Mouse (Mus musculus) intestine, embryonic 15.5 days (tissue): ENCODE measurements around the gene Chst8. TPM values are rescaled to one million over a fixed set of nuclear protein-coding genes. Genes with fewer than 3 reads are reported as not detected.
A peak's percentile ranks its signal among the peaks of the same experiment; 100 is the strongest.

Experiments
- ATAC-seq: fragments of 200-750 bp; cut with Nextera tagmentation; 2 replicates; pipeline ENCODE4 v1.8.0; 2017; ENCODE audit warnings: moderate TSS enrichment, moderate library complexity
- H3K27ac ChIP-seq: fragments of 300-500 bp; sonication (generic); 2 replicates; pipeline ENCODE4 v1.5.1; 2015; ENCODE audit warnings: mild to moderate bottlenecking, inconsistent platforms
- H3K27me3 ChIP-seq: fragments of 300-500 bp; sonication (generic); replicated peaks from 2 replicates; pipeline ENCODE4 v1.6.1; 2015; ENCODE audit warnings: inconsistent platforms
- H3K36me3 ChIP-seq: fragments of 300-500 bp; sonication (generic); 2 replicates; pipeline ENCODE4 v1.6.1; 2015; ENCODE audit warnings: inconsistent platforms
- H3K4me1 ChIP-seq: fragments of 300-500 bp; sonication (generic); replicated peaks from 2 replicates; pipeline ENCODE4 v1.6.1; 2015; ENCODE audit warnings: inconsistent platforms
- H3K4me2 ChIP-seq: fragments of 300-500 bp; sonication (generic); replicated peaks from 2 replicates; pipeline ENCODE4 v1.6.1; 2015; ENCODE audit warnings: mild to moderate bottlenecking, inconsistent platforms
- H3K4me3 ChIP-seq: fragments of 300-500 bp; sonication (generic); replicated peaks from 2 replicates; pipeline ENCODE4 v1.5.1; 2015; ENCODE audit warnings: inconsistent platforms
- H3K9ac ChIP-seq: fragments of 300-500 bp; sonication (generic); 2 replicates; pipeline ENCODE4 v1.6.1; 2015; ENCODE audit warnings: inconsistent platforms
- H3K9me3 ChIP-seq: fragments of 300-500 bp; sonication (generic); 2 replicates; pipeline ENCODE4 v1.6.1; 2016; ENCODE audit warnings: inconsistent platforms
- WGBS: fragments of 180-500 bp; shearing (Covaris S2); methylation state at CpG from one replicate; pipeline ENCODE4 v1.1.7; 2015; 5-methylcytosine and 5-hydroxymethylcytosine counted together
- polyA plus RNA-seq: library from polyadenylated mRNA; unstranded; fragments of >200 nt; fragmentation: Nextera tagmentation; extraction: Ambion mirVana; gene quantifications from 2 replicates; pipeline ENCODE4 v1.2.1, GENCODE M21; 2015

Chst8 gene
- polyA plus RNA-seq, 1 experiment from 2014 or later, result 3.2 TPM

DNA sequence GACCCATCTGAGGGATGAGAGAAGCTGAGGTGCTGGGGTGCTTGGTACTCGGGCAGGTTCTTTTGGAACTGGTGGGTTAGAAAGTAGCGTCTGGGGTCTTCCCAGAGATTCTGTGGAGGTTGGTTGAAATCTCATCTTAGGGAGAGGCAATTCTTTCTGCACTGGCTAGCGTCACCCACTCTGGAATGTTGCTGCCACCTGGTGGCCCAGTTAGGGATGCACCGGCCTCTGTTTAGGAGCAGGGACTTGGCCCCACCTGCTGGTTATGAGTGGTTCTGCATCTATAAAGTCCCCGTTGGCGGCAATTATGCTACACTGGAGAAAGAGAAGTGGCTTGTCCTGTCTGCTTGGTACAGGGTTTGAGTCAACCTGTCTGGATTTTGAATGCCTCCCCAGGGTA is 140.6 kb downstream of the Chst8 start:
- H3K4me3 ChIP-seq, result no peak overlapping the region
- 2% methylated on average over 6 of the region's 6 CpGs for WGBS
- peaks cover 17% of the 10 kb centered on the region; the same call in 1 of the 2 replicates for H3K4me1 ChIP-seq
- no peak overlapping the region for H3K4me2 ChIP-seq
- no peaks in the 10 kb centered on the region for H3K9me3 ChIP-seq
- H3K27me3 ChIP-seq, result peaks cover 35% of the 10 kb centered on the region
- no peak overlapping the region for H3K9ac ChIP-seq
- peak; percentile 59 for ATAC-seq
- H3K36me3 ChIP-seq, result no peaks in the 10 kb centered on the region
- H3K27ac ChIP-seq, result no peak overlapping the region

DNA sequence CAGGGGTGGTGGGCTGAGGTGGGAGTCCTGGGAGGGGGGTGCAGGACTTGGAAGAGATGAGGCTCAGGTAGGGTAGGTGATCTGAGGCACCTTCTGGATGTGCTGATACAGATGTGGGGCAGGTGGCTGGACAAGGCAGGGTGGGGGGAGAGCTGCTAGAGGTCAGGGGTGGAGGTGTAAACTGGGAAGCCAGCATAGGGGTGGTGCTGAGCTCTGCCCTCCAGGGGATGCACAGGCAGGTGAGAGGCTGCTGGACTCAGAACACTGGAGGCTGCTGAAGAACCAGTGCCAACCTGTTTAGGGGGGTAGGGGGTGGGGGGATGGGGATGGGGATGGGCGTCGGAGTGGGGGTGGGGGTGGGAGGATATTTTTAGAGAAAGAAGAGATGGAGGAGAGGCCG is 141.7 kb downstream of the Chst8 start:
- Histone ChIP-seq H3K27me3 (peaks cover 32% of the 10 kb centered on the region), H3K36me3 (no peaks in the 10 kb centered on the region), H3K4me3 (no peak overlapping the region), H3K4me1 (peaks cover 9% of the 10 kb centered on the region; the same call in 1 of the 2 replicates), H3K9ac (no peak overlapping the region), H3K27ac (no peak overlapping the region), H3K9me3 (no peaks in the 10 kb centered on the region), H3K4me2 (no peak overlapping the region)
- 96% methylated on average over 3 of the region's 3 CpGs for WGBS
- ATAC-seq, result no peak

DNA sequence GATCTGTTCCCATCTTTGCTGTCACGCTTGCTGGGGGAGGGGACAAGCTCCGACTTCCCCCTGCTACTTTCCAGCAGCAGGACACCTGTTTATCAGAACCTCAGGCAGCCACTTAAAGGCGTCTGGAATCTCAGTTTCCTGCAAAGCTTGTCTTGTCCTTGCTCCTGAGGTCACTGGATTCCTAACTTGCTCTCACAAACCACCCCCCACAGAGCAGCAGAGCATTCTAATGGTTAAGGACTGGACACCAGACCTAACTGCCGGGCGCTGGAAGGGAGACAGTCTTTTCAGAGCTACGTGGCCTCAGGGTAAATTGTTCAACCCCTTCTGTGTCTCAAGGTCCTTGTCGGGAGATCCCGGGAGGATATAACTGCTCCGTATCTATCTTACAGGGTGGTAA is 143.2 kb downstream of the Chst8 start:
- Histone ChIP-seq H3K9ac (no peak overlapping the region), H3K4me2 (no peak overlapping the region), H3K27me3 (peaks cover 18% of the 10 kb centered on the region), H3K27ac (no peak overlapping the region), H3K4me1 (no peaks in the 10 kb centered on the region), H3K36me3 (no peaks in the 10 kb centered on the region), H3K4me3 (no peak overlapping the region), H3K9me3 (no peaks in the 10 kb centered on the region)
- WGBS, result 11% methylated on average over 9 of the region's 9 CpGs
- no peak for ATAC-seq

DNA sequence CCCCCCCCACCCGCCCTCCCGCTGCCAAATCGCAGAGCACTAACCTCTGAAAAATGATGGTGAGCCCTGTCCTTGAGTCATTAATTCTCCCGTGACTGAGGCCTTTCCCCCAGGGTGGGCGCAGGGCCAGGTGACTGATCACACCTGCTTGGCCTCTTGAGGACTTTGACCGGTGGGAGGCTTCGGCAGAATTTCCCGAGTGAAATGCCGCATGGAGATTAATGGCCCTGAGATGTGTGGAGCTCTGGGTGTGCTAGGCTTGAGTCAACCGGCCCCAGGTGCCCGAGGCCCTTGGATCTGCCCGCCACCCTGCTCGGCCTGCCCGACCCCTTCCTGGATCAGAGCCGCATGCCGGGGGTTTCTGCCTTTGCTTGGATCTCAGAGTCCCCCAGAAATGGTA is 144.6 kb downstream of the Chst8 start:
- Histone ChIP-seq H3K9me3 (no peaks in the 10 kb centered on the region), H3K27me3 (peaks cover 3% of the 10 kb centered on the region; the same call in 1 of the 2 replicates), H3K4me3 (no peak overlapping the region), H3K36me3 (no peaks in the 10 kb centered on the region), H3K27ac (no peak overlapping the region), H3K9ac (no peak overlapping the region), H3K4me2 (no peak overlapping the region), H3K4me1 (no peaks in the 10 kb centered on the region)
- WGBS, result 68% methylated on average over 16 of the region's 16 CpGs
- no peak for ATAC-seq

DNA sequence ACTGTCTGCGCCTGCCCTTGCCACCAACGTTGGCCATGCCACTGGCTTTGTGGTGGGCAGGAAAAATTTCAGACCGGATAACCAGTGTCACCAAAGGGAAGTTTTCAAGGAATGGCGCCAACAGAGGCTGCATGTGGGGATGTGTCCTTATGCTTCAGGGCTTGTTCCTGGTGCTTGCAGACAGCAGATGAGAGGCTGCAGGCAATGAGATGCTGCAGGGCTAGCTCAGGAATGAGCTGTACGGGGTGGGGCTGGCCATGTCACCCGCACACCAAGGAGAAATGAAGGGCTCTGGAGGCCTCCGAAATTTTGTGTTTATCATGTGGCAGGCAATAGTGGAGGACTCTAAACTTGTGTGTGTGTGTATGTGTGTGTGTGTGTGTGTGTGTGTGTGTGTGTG is 149.4 kb downstream of the Chst8 start:
- no peak overlapping the region for H3K9ac ChIP-seq
- 51% methylated on average over 7 of the region's 7 CpGs for WGBS
- ATAC-seq, result no peak
- no peaks in the 10 kb centered on the region for H3K27me3 ChIP-seq
- H3K36me3 ChIP-seq, result no peaks in the 10 kb centered on the region
- H3K9me3 ChIP-seq, result no peaks in the 10 kb centered on the region
- no peak overlapping the region for H3K4me2 ChIP-seq
- no peaks in the 10 kb centered on the region for H3K4me1 ChIP-seq
- H3K4me3 ChIP-seq, result no peak overlapping the region
- H3K27ac ChIP-seq, result no peak overlapping the region

DNA sequence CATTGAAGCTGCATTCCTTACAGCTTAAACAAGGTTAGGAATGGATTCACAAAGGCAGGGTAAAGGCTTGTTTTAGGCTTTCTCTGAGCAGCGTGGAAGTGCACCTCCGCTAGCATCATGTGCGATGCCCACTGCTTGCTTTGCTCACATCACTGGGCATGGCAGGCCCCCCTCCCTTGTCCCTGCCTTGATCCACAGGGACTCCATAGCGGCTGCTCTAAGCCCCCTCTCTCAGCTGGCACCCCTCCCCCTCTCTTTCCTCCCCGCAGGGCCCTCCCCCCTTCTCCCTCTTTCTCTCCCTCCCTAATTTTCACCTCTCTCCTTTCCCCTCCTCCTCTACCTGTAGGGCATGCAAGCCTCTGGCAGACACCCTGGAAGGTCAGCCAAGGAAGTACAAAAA is 150.3 kb downstream of the Chst8 start:
- 28% methylated on average over 5 of the region's 5 CpGs for WGBS

DNA sequence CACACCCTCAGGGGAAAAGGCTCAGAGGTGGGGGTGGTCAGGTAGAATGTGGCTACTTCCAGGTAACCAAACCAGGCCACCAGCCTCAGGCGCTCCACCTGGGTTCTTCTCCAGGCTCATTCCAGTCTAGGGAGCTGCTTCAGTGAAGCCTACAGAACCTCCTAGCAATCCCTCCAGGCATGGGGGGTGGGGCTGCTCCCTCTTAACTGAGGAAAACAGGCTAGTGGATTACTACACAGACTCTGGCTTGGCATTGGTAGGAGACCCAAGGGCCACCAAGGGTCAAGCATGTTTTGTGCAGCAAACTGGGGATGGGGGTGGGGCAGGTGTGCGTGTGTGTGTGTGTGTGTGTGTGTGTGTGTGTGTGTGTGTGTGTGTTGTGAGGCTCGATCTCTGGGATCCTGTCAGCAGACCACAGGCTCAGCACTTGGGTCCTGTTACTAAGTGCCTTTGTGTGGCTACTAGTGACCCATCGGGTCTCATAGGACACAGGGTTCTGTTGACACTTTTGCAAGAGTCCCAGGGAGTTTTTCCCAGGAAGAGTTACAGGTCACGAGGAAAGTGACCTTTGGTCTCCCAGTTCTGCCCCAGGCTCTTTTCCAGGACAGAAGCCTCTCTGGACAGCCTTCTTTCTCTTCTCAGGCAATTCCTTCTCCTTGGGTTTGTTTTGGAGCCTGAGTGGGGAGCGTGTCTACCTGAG is 153.0 kb downstream of the Chst8 start:
- no peaks in the 10 kb centered on the region; the same call in 1 of the 2 replicates for H3K4me1 ChIP-seq
- H3K36me3 ChIP-seq, result no peaks in the 10 kb centered on the region
- H3K9me3 ChIP-seq, result no peaks in the 10 kb centered on the region
- no peak overlapping the region for H3K4me3 ChIP-seq
- H3K4me2 ChIP-seq, result no peak overlapping the region
- ATAC-seq, result no peak
- WGBS, result 71% methylated on average over 6 of the region's 6 CpGs
- H3K27me3 ChIP-seq, result no peaks in the 10 kb centered on the region
- no peak overlapping the region for H3K27ac ChIP-seq
- H3K9ac ChIP-seq, result no peak overlapping the region

More for the DNA sequence above, 150.3 kb downstream of the Chst8 start:
- no peaks in the 10 kb centered on the region for H3K27me3 ChIP-seq
- H3K4me1 ChIP-seq, result no peaks in the 10 kb centered on the region
- no peak overlapping the region for H3K4me3 ChIP-seq
- H3K27ac ChIP-seq, result no peak overlapping the region
- ATAC-seq, result no peak
- no peaks in the 10 kb centered on the region for H3K36me3 ChIP-seq
- H3K4me2 ChIP-seq, result no peak overlapping the region
- no peaks in the 10 kb centered on the region for H3K9me3 ChIP-seq
- no peak overlapping the region for H3K9ac ChIP-seq

DNA sequence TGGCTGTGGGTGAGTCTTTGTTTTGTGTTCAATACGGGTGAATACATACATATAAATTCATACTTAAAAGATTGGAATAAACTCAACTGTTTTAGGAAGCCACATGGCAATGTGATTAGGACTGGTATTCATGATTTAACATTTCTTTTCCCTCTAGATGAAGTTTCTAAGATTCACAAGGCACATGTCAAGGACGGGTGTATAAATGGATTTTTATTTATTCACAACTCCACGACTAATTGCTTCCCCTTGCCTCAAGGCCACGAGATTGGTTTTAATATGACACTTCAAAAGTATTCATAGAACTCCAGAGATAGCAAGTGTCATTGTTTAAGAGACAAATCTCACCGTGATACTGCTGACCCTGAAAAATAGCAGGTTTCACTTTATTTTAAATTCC is 155.9 kb downstream of the Chst8 start, which contains the start of gene Kctd15:
TSS of gene Kctd15 (minus strand) at position 101 of the 400 bp plus-strand sequence.
- peak within 1 kb of the TSS; percentile 91 for H3K4me2 ChIP-seq
- no peak for ATAC-seq
- H3K9ac ChIP-seq, result peak within 1 kb of the TSS; percentile 85
- H3K27me3 ChIP-seq, result no peaks in the 10 kb centered on the region
- H3K27ac ChIP-seq, result no peak within 1 kb of the TSS
- H3K9me3 ChIP-seq, result no peaks in the 10 kb centered on the region
- H3K4me3 ChIP-seq, result peak within 1 kb of the TSS; percentile 79
- WGBS, result 72% methylated on average over 5 of the region's 5 CpGs
- peaks cover 8% of the 10 kb centered on the region for H3K4me1 ChIP-seq
- H3K36me3 ChIP-seq, result no peaks in the 10 kb centered on the region

DNA sequence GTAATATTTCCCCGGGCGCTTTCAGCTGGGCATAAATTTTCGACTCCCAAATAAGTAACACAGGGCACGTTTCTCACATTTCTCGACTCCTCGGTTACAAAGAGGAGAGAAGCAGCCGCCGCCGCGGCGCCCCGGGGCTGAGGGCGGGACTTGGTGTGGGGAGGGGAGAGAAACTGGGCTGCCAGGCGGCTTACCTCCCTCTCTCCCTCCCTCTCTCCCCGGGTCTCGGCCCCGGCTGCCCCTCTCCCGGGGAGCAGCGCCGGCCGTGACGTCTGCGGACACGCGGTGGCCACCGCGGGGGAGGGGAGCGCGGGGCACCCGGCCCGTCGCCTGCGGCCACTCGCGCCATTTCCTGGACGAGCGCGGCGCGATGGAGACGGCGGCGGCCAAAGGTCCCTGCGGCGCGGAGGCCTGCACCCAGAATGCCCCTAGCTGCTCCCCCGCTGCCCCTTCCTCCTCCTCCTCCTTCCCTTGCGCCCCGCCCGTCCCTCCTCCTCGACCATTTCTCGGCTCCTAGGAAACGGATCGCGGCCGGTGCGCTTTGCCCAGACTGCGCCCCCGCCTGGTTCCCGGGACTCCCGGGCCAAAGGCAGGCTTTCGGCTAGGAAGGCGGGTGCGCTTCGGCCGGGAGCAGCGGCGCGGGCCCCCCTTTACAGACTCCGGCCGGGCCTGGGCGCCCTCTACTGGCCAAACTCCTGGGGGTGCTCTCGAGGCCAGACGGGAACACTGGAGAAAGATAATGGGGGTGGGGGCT is 157.2 kb downstream of the Chst8 start:
- 0% methylated on average over 52 of the region's 74 CpGs for WGBS
- H3K4me2 ChIP-seq, result peak overlapping the region; percentile 91
- H3K27me3 ChIP-seq, result no peaks in the 10 kb centered on the region
- H3K9me3 ChIP-seq, result no peaks in the 10 kb centered on the region
- peak; percentile 83 for ATAC-seq
- H3K27ac ChIP-seq, result peak overlapping the region; percentile 98
- peaks cover 13% of the 10 kb centered on the region for H3K4me1 ChIP-seq
- H3K36me3 ChIP-seq, result no peaks in the 10 kb centered on the region
- peak overlapping the region; percentile 79 for H3K4me3 ChIP-seq
- peak overlapping the region; percentile 85 for H3K9ac ChIP-seq

DNA sequence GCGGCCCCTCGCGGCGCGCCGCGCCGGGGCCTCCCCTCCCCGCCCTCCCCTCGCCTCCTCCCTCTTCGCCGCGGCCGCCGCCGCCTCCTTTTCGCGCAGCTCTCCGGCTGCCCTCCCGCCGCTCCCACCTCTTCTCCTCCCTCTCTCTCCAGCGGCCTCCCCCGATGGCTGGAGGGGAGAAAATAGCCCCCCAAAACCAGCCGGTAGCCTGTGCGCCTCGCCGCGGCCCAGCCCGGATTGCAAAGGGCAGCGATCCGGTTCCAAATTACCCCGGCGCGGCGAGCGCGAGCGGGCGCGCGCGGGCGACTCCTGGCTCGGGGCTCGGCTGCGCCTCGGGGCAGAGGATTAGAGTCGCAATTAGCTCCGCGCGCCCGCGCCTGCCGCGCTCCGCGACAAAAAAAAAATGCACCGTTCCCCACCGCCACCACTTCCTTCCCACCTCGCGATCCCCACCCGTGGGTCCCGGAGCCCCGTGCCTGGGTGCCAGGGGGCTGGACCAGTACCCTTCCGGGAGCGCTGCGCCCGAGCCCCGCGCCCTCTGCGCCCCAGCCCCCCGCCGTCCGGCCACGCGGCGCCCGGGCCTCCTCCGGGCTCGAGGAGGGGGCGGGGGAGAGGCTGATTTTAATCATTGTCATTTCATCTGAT is 157.9 kb downstream of the Chst8 start:
- ATAC-seq, result peak; percentile 55
- H3K36me3 ChIP-seq, result peaks cover 1% of the 10 kb centered on the region; the same call in 1 of the 2 replicates
- under 1% methylated on average over 58 of the region's 81 CpGs for WGBS

DNA sequence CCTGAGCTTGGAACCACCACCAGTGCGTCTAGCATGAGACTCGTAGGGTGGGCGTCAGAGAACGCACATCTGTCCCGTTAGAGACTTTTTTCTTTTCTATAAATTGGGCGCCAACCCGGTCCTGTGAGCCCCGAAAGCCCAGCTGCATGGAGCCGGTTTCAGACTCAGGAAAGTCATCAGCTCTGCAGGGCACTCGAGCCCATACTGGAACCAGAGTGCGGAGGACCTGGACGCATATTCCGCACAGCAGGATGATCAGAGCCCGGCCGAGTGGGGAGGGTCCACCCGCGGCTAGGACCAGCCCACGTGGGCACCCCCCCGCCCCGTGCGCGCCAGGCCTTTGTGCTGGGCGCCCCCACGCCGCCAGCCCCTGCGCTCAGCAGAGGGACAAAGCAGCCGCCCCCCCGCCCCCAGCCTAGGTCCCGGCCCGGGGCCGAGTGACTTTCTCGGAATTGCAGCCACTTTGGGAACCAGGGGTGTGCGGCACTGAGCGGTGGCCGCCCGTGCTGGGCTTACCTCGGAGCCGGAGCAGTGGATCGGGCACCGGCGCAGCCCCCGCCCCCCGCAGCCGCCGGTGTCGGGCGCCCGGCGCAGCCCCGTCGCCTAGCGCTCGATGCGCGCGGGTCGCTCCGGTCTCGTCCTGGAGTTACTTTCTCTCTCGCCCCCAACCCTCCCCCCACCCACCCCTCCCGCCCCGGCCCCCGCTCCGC is 158.6 kb downstream of the Chst8 start:
- peak; percentile 46 for ATAC-seq
- WGBS, result under 1% methylated on average over 50 of the region's 64 CpGs
- no peaks in the 10 kb centered on the region for H3K9me3 ChIP-seq
- peaks cover 8% of the 10 kb centered on the region; the same call in 1 of the 2 replicates for H3K36me3 ChIP-seq
- H3K27me3 ChIP-seq, result no peaks in the 10 kb centered on the region
- H3K27ac ChIP-seq, result peak overlapping the region; percentile 98
- peaks cover 13% of the 10 kb centered on the region for H3K4me1 ChIP-seq
- peak overlapping the region; percentile 79 for H3K4me3 ChIP-seq
- peak overlapping the region; percentile 85 for H3K9ac ChIP-seq
- H3K4me2 ChIP-seq, result peak overlapping the region; percentile 91

More for the DNA sequence above, 157.9 kb downstream of the Chst8 start:
- peaks cover 13% of the 10 kb centered on the region for H3K4me1 ChIP-seq
- peak overlapping the region; percentile 79 for H3K4me3 ChIP-seq
- no peaks in the 10 kb centered on the region for H3K27me3 ChIP-seq
- H3K9ac ChIP-seq, result peak overlapping the region; percentile 85
- peak overlapping the region; percentile 91 for H3K4me2 ChIP-seq
- peak overlapping the region; percentile 98 for H3K27ac ChIP-seq
- H3K9me3 ChIP-seq, result no peaks in the 10 kb centered on the region
